In the genomic region with DNA sequence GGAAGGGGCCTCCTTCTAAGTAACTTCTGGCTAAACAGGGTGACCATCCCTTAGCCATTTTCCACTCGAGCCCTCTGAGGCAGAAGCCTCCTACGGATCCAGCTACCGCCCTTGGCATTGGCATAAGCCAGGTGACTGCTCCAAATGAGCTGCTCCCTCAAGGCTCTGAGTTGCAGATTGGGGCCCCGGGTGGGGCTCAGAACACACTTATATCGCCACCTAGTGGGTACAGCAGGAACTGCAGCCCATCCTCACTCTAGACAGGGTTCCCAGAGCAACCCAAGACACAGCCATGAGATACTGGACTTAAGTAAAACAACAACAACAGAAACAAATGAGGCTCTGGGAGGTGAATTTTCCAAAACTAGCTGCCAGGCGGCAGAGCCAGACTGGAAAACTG, we compare ENCODE assay signal across 8 mouse cellular contexts. TPM values are rescaled to one million over a fixed set of nuclear protein-coding genes. Genes with fewer than 3 reads are reported as not detected.
DNase-seq lines count a peak whose midpoint lies in the region; ATAC-seq lines count a peak whose summit lies in the region.

No protein-coding gene starts in this region.

- peak overlapping the region; percentile 31 for H3K4me2 ChIP-seq in hindbrain, embryonic 15.5 days

- no peaks in the 10 kb centered on the region for H3K36me3 ChIP-seq in hindbrain, embryonic 15.5 days

- no peak overlapping the region for H3K27ac ChIP-seq in hindbrain, embryonic 15.5 days (replicated peaks)

- DNase-seq in NIH3T3 (ENCODE audit: low read depth): peak; percentile 91
- peak; percentile 89 to 93 for DNase-seq in cerebellum, postnatal 10 days
- peak; percentile 81 to 82 for DNase-seq in frontal cortex, postnatal 36 days (ENCODE audit: low spot score in 2 of 2)
- peak; percentile 59 for DNase-seq in left cerebral cortex, adult 11 months (ENCODE audit: low spot score)
- peak; percentile 90 for DNase-seq in lung, postnatal 36 days
- DNase-seq in right cerebral cortex, adult 18-20 months: peak; percentile 71
- DNase-seq in urinary bladder, postnatal 14 days (ENCODE audit: low spot score): peak; percentile 79

- ATAC-seq in hindbrain, embryonic 15.5 days (ENCODE audit: low FRiP score, low read depth): 0 out of 2 replicates have a peak, but pooled peaks have one; percentile 53

- H3K9ac ChIP-seq in hindbrain, embryonic 15.5 days: no peak overlapping the region

- 5% methylated on average over 6 of the region's 6 CpGs for WGBS in hindbrain, embryonic 15.5 days

- H3K4me3 ChIP-seq in hindbrain, embryonic 15.5 days: no peak overlapping the region

- no peaks in the 10 kb centered on the region for H3K9me3 ChIP-seq in hindbrain, embryonic 15.5 days

- 0 out of 2 replicates have a peak, but pooled peaks cover 3% of the 10 kb centered on the region for H3K4me1 ChIP-seq in hindbrain, embryonic 15.5 days (replicated peaks)

- H3K27me3 ChIP-seq in hindbrain, embryonic 15.5 days: no peaks in the 10 kb centered on the region

RNA-seq across cellular contexts. Expression of a gene that starts 15.8 kb away (rescaled TPM):
- 121 and 127 TPM in 2 replicates for polyA plus RNA-seq in hindbrain, embryonic 15.5 days (2015; fragmentation: Nextera tagmentation; extraction: Ambion mirVana)

RNA-seq across cellular contexts. Expression of a gene that starts 23.9 kb away (rescaled TPM):
- polyA plus RNA-seq in hindbrain, embryonic 15.5 days (2015; fragmentation: Nextera tagmentation; extraction: Ambion mirVana): not detected in 2 replicates
